Mouse (Mus musculus) liver, adult (tissue): ENCODE data around the gene Ntrk3.

ENCODE experiments used
- GATA4 ChIP-seq: IDR thresholded peaks from 2 replicates; pipeline ENCODE4 v1.6.1; 2014; ENCODE audit warnings: mild to moderate bottlenecking, low read length; ENCODE audit not compliant: insufficient replicate concordance

The Ntrk3 gene

GRCm38 (mm10) chr7:78144849-78145248 lies 593.0 kb downstream of the Ntrk3 start:
- TF ChIP-seq GATA4, result no peak

GRCm38 (mm10) chr7:78129966-78130365 lies 607.8 kb downstream of the Ntrk3 start:
- TF ChIP-seq GATA4, result no peak
